Mouse (Mus musculus) ovary, adult 18-20 months (tissue): ENCODE data around the gene Cdk19.

ENCODE experiments used
- DNase-seq: peaks from one replicate; pipeline ENCODE4 v3.0.0; 2022; ENCODE audit warnings: low spot score, mixed read lengths

Gene Cdk19

DNA sequence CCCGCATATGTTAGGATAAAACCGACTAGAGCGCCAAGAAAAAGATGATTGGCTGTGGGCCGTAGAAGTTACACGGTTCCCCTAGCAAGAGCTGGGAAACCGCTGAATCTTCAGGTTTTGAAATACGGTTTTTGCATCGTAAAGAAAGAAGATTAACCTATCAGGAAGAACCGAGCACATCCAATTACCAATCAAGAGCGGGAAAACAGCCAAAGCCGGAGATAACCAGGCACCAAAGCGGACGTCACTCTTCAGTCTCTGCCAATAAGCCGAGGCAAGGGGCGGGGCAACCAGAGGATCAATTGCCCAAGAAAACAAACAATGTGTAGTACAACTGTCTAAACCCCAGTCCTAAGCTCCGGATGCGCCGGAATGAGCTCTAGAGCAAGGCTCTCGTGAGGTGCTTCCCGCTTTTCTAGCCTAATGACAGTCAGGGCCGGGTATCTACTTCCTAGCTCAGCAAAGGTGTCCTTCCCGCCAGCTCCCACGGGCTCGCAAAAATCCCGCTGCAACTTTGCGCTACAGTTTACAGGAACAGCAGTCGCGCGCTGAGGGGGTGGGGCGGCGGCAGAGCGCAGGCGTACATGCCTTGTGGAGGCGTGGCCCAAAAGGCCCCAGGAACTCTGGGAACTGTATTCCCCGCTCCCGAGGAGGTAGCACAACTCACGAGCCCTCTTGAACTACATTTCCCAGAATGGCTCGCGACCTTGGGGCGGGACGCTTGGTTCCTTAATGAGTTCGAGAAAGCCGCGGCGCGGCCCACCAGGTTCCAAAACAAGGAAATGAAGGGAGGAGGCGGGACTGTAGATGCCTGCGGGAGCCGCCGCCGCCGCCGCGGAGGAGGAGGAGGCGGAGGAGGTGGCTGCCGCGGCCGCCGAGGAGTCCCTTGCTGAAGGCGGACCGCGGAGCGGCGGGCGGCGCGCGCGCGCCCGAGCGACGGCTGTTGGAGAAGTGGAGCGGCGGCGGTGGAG is 9.5 kb downstream of the Cdk19 start:
- DNase-seq = peak; percentile 99

DNA sequence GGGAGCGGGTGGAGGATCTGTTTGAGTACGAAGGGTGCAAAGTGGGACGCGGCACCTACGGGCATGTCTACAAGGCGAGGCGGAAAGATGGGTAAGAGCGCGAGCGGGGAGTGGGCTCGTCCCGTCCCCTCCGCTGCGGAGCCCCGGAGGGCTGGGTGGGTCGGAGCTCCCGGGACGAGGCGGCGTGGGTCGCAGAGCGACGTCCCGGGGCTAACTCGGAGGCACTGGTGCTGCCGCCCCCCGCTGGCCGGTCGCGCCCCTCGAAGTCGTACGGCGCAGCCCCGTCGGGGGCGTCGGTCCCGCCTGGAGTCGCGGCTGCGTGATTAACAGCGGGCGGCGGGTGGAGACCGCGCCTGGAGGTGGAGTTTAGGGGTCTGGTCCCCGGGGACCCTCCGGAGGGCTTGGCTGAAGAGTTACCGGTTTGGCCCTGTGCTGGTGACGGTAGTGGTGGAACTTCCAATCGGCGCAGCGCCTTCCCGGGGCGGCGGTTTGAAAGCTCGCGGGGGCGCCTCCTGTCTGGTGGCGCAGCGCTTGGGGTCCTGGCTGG is 10.3 kb downstream of the Cdk19 start:
- no peak for DNase-seq

- DNase-seq = no peak
Measured at GRCm38 (mm10) chr10:40350245-40350932, 11.0 kb downstream of the Cdk19 start.

DNA sequence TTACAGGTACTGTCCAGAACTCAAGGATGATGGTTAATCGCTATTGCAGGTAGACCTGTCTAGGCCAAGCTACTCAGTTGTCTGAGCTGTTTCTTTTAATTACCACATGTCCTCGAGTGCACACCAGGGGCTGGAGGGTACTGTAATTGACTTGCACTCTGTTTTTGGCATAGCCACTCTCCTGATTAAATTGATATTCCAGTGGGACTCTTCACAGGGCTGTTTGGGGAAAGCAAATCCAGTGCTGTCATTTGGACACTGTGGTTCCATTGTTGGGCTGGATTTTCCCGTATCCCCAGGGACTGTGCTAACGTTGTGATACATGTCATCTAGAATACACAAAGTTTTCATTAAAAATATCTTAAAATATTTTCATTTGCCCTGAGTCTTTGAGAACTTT is 11.8 kb downstream of the Cdk19 start:
- no peak for DNase-seq

GRCm38 (mm10) chr10:40354081-40354480 is 14.7 kb downstream of the Cdk19 start:
- DNase-seq = no peak

- no peak for DNase-seq
Measured at GRCm38 (mm10) chr10:40354556-40354955, 15.2 kb downstream of the Cdk19 start.

DNA sequence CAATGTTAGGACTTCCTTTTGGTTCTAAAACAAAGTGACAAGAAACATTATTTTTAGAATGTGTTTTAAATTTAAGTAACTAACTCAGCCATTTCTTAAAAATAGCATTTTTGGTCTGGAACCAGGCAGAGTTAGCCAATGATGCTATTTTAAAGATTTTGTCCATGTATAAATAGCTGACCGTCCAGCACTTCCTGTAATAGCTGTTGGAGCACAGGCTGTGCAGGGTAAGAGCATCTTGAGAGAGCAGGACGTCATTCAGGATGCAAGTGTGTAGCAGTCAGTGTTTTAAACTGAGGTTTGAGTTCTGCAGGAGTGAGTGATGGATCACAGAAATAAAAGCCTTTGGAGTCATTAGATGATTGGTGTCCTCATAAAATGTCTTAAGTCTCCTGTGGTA is 18.8 kb downstream of the Cdk19 start:
- DNase-seq = no peak

- DNase-seq = no peak
Measured at GRCm38 (mm10) chr10:40359131-40359530, 19.8 kb downstream of the Cdk19 start.

GRCm38 (mm10) chr10:40363004-40363403 is 23.6 kb downstream of the Cdk19 start:
- no peak for DNase-seq

DNA sequence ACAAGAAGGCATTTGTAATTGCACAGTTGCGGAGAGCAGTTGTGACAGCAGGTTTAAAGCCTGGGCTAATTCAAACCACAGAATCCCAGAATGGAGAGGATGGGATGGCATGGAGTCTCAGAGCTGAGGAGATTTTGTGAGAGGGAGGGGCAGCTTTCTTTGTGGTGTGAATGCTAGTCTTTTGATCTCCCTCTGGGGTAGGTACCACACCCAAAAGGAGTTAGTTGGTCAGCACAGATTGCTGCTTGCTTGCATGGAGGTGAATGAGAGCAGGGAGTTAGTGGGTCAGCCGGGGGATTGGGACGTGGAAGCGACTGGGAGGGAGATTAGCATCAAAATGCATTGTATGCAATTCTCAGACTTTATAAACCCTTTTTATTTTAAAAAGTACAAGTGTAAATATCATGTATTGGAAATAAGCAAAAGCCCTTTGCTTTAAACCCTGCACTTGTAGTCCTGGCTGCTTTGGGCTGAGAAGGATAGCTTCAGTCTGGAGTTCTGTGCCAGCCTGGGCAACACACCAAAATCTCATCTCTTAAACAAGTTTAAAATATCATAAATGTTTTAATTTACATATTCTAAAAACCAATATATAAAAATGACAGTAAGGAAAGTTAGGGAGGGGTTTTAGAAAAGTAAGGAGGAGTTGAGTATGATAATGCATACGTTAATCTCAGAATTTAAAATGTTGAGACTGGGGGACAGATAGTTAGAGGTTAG is 25.4 kb downstream of the Cdk19 start:
- no peak for DNase-seq

DNA sequence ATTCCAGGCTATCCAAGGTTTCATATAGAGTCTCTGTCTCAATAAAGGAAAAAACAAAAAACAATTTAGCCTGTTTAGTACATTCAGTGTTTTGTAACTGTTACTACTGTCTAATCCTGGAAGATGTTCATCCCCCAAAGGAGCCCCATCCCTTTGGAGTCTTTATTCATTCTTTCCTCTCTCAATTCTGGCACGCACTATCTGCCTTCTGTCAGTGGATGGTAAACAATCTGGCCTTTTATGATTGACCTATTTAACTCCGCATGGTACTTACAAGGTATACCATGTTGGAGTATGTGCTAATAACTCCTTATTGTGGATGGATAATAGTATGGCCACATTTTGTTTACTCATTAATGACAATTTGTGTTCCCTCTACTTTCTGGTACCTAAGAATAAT is 26.6 kb downstream of the Cdk19 start:
- no peak for DNase-seq

- no peak for DNase-seq
Measured at GRCm38 (mm10) chr10:40368516-40368915, 29.2 kb downstream of the Cdk19 start.

- no peak for DNase-seq
Measured at GRCm38 (mm10) chr10:40370156-40370555, 30.8 kb downstream of the Cdk19 start.

DNA sequence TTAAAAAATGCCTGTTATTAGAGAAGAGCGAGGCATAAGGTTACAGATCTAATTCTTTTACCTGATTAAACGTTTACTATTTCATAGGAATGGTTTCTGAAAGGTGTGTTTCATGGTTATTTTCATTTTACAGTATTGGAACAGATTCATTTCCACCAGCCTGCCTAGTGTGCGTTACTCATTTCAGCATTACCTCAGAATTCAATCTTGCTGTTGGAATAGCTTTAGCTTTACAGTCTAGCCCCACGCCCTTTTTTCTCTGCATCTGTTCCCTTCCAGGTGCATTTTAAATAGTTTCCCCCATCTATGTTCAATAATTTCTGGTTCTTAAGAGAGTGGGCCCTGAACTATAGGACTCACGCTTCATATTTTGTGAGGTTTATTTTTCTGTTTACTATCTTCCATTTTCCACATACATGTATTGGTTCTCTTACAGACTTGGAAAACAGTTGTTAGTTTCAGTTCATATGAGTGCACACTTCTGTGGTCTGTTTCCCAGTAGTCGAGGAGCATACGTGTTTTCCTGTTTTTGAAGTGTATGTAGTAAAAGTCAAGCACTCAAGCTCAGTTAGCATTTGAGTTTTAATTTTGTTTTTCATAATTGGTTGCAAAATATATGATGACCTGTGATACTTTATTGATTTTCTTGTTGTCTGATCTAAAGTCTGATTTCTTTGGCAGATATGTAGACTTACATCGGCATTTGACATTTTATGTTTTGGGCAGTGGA is 32.0 kb downstream of the Cdk19 start:
- DNase-seq = no peak

DNA sequence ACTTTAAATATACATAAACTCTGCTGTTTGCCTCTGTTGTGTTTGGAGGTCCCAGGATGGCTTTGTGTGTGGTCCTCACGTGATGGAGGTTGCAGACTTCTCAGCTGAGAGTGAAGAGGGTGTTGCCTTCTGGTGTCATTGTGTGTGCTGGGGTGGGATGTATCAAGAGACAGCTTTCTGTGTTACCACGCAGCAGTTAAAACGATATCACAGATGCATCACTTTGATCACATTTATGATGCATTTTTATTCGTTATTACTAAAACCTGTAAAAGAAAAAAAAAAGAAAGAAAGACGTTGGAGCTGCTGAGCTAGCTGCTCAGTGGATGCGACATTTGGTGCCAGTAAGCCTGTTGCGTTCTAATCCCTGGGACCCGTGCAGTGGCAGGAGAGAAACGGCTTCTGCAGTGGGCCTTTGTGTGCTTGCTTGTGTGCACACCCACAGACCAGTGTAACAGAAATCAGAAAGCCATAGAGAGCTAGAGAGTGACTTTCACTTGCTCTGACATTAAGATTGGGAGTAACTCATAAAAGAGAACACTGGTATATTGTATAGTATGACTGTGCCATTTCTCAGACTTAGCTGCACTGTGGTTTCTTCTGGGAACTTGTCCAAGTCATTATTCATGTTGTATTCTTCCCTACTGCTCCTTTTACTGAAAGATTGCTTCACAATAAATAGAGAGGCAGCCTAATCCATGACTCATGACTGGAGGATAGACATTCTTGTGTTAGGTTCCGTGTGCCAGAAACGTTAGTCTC is 32.7 kb downstream of the Cdk19 start:
- no peak for DNase-seq

DNA sequence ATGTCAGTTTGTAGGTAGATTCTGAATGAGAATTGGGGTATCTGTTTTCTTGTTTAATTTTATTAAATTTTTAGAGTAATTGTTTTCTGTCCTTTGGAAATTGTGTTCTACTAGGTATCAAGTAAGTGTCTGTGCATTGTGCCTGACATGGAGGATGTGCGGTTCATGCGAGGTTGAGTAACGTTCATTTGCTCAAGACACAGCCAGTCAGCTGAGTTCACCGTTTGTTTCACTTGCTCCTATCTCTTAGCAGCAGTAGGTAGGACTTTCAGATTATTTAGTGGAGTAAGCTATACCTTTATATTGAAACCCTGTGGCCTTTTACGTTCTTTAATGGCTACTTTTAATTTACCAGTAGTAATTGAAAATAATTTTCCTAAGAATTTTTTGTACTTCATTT is 34.4 kb downstream of the Cdk19 start:
- DNase-seq = no peak

DNA sequence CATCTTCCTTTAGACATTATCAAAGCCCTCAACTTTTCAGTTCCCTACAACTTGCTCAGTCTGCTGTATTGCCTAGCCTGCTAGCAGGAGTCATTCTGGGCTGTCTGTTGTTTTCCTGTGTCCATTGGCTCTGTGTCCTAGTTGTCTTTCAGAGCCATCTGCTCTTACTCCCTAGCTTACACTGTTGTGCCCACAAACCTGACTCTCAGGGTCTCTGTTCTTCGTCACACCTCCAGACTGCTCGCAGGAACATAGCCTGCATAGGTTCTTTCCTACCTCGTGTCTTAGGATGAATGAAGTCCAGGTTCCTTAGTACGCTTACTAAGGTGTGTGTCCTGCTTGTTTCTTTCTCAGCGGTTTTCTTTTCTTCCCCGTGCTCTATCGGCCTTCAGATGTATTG is 35.5 kb downstream of the Cdk19 start:
- DNase-seq = no peak

DNA sequence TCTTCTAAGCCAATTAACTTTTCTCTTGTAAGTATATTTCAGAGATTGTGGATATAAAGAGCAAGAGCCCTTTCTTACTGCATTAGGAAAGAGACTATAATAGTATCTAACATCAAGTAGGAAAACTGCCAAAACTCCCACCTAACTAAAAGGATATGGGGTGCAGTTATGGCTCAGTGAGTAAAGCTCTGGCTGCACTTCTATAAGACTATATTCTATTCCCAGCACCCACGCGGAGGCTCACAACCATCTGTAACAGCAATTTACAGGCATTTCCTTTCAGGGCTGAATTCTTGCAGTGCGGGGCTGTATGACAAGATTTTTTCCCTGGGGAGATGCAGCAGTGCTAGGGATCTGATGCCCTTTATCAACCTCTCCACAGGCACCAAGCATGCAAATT is 36.9 kb downstream of the Cdk19 start:
- no peak for DNase-seq

DNA sequence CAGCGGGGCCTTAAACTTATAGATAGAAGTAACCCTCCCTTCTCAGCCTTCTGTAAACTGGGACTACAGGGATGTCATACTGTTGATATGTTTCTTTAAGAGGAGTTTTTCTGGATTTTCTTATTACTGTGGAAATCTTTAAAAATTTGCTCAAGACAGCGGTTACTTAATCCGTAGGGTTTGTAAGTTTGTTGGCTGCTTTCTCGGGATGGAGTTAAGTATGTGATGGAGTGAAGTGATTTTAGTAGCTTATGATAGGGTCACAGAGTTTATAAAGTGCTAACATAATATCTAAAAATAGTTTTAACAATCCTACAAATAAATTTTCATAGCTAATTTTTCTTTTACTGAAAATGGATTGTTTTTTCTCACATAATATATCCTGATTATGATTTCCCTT is 38.9 kb downstream of the Cdk19 start:
- no peak for DNase-seq

DNA sequence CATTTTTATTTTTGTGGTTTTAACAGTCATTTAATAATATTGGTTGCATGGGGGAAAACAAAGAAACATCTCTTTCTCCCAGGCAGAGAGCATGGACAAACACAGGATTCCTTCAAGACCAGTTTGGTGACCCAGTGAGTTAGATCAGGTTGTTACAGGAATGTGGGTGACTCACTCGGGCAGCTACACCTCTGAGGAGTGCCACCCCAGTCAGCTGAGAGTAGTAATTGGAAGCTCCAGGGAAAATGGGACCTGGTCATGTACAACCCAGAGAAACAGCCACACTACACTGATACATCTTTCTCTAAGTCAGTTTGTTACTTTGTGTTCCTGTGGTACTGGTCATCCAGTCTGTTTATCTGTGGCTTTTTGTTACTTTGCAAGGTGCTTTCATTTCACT is 40.3 kb downstream of the Cdk19 start:
- no peak for DNase-seq

DNA sequence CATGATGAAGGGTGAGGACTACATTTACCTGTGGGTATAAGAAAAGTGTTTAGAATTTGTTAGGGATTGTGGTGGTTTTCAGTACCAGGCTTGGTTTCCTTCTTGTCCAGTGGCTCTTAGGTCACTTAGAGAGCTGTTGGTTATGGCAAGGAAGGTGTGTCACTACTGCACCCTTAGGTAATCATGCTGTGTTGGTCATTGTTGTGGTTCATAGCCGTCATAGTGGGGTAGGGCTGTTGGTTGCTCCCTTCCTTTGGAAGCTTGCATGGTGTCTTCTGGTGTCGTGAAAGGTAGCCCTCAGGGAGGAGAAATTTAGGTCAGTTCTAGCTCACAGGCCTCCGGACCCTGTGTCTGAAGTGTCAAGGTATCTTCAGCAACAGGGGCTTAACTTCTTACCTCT is 46.0 kb downstream of the Cdk19 start:
- DNase-seq = no peak
